Mouse (Mus musculus) liver, adult 2 months (tissue): ENCODE results near the gene Sel1l3.

ENCODE experiments used
- CTCF ChIP-seq: fragments of 200-500 bp; IDR thresholded peaks from 2 replicates; pipeline ENCODE4 v1.5.1; 2011; ENCODE audit warnings: low read depth, low read length, control low read depth
- POLR2A ChIP-seq: fragments of 200-500 bp; IDR thresholded peaks from 2 replicates; pipeline ENCODE4 v1.6.1; 2011; ENCODE audit warnings: low read length, control low read depth; ENCODE audit not compliant: insufficient read depth; ENCODE audit errors: extremely low read depth

GRCm38 (mm10) chr5:53241109-53241508, 27.4 kb upstream of the Sel1l3 start:
- TF ChIP-seq CTCF (no peak), POLR2A (no peak)
